Comparison of ENCODE assay signal across 8 mouse cellular contexts in genomic region chr10:24131451-24132262, GRCm38 (mm10). TPM values are rescaled to one million over a fixed set of nuclear protein-coding genes. Genes with fewer than 3 reads are reported as not detected.
DNase-seq lines count a peak whose midpoint lies in the region; ATAC-seq lines count a peak whose summit lies in the region.

No protein-coding gene starts in this region.

- H3K27ac ChIP-seq in intestine, embryonic 14.5 days (ENCODE audit: low read depth) = peak overlapping the region; percentile 82; the same call in 1 of the 2 replicates
- H3K27ac ChIP-seq in midbrain, embryonic 10.5 days (replicated peaks) = no peak overlapping the region
- H3K27ac ChIP-seq in stomach, embryonic 15.5 days = peak overlapping the region; percentile 77

- H3K9ac ChIP-seq in intestine, embryonic 14.5 days (ENCODE audit: low read length) = 0 out of 2 replicates have a peak overlapping the region, but pooled peaks have one; percentile 13
- H3K9ac ChIP-seq in stomach, embryonic 15.5 days = no peak overlapping the region

- 0 out of 2 replicates have a peak overlapping the region, but pooled peaks have one; percentile 17 for H3K4me3 ChIP-seq in intestine, embryonic 14.5 days (ENCODE audit: low read depth, low read length)
- H3K4me3 ChIP-seq in midbrain, embryonic 10.5 days = peak overlapping the region; percentile 28; the same call in 1 of the 2 replicates
- H3K4me3 ChIP-seq in stomach, embryonic 15.5 days (replicated peaks) = 0 out of 2 replicates have a peak overlapping the region, but pooled peaks have one; percentile 21

- peak; percentile 88 for ATAC-seq in frontal cortex, adult (ENCODE audit: low TSS enrichment)
- ATAC-seq in intestine, embryonic 14.5 days (replicated peaks; ENCODE audit: low FRiP score, low TSS enrichment, low read depth) = peak; percentile 71
- ATAC-seq in stomach, embryonic 15.5 days (ENCODE audit: insufficient read depth, low FRiP score, low read depth) = peak; percentile 77

- no peaks in the 10 kb centered on the region for H3K36me3 ChIP-seq in intestine, embryonic 14.5 days (ENCODE audit: control insufficient read depth, insufficient read depth, low read length)
- no peaks in the 10 kb centered on the region for H3K36me3 ChIP-seq in midbrain, embryonic 10.5 days
- no peaks in the 10 kb centered on the region for H3K36me3 ChIP-seq in stomach, embryonic 15.5 days

- 25% methylated on average over 9 of the region's 9 CpGs for WGBS in intestine, embryonic 14.5 days
- 30% methylated on average over 9 of the region's 9 CpGs for WGBS in midbrain, embryonic 10.5 days
- WGBS in stomach, embryonic 15.5 days = 24% methylated on average over 9 of the region's 9 CpGs

- H3K4me1 ChIP-seq in intestine, embryonic 14.5 days (replicated peaks; ENCODE audit: control insufficient read depth, insufficient read depth, low read length) = 0 out of 2 replicates have a peak, but pooled peaks cover 2% of the 10 kb centered on the region
- H3K4me1 ChIP-seq in midbrain, embryonic 10.5 days = peaks cover 11% of the 10 kb centered on the region
- H3K4me1 ChIP-seq in stomach, embryonic 15.5 days = peaks cover 7% of the 10 kb centered on the region; the same call in 1 of the 2 replicates

- DNase-seq in 3134 (ENCODE audit: extremely low read depth, insufficient read length, low spot score) (peak; percentile 57), NIH3T3 (ENCODE audit: low read depth) (peak; percentile 85)
- DNase-seq in cerebellum, adult 9-11 months = peak; percentile 32
- DNase-seq in intestine, embryonic 14.5 days (ENCODE audit: low spot score) = no peak
- peak; percentile 64 to 70 for DNase-seq in left cerebral cortex, postnatal 25 days (ENCODE audit: low spot score in 2 of 2)
- DNase-seq in midbrain, embryonic 10.5 days (ENCODE audit: low spot score) = no peak

- intact Hi-C loops in left cerebral cortex, postnatal 25 days (cut with DNase I) = loop anchor here (2.0 to 5.0 kb wide), 2 partner anchors 154 to 319 kb away; no protein-coding TSS in a partner anchor

- H3K9me3 ChIP-seq in intestine, embryonic 14.5 days (ENCODE audit: control insufficient read depth, low read length) = no peaks in the 10 kb centered on the region
- H3K9me3 ChIP-seq in midbrain, embryonic 10.5 days (replicated peaks) = no peaks in the 10 kb centered on the region
- no peaks in the 10 kb centered on the region for H3K9me3 ChIP-seq in stomach, embryonic 15.5 days

- H3K27me3 ChIP-seq in intestine, embryonic 14.5 days (replicated peaks; ENCODE audit: control insufficient read depth, insufficient read depth, low read length) = no peaks in the 10 kb centered on the region
- H3K27me3 ChIP-seq in midbrain, embryonic 10.5 days (ENCODE audit: low read depth, poor library complexity, severe bottlenecking) = no peaks in the 10 kb centered on the region
- no peaks in the 10 kb centered on the region for H3K27me3 ChIP-seq in stomach, embryonic 15.5 days (replicated peaks)

- H3K4me2 ChIP-seq in intestine, embryonic 14.5 days (ENCODE audit: low read length) = peak overlapping the region; percentile 39
- peak overlapping the region; percentile 39 for H3K4me2 ChIP-seq in stomach, embryonic 15.5 days

RNA-seq across cellular contexts. Expression of gene Stx7, which starts 17.4 kb away (rescaled TPM):
- 91.8 and 100 TPM in 2 replicates for polyA plus RNA-seq in intestine, embryonic 14.5 days (2014; fragmentation: Nextera tagmentation; extraction: Ambion mirVana)
- 100 to 1,000 TPM; 128 to 129 TPM for total RNA-seq in left cerebral cortex, postnatal 25 days (2021)
- 52.7 and 72.1 TPM in 2 replicates for polyA plus RNA-seq in midbrain, embryonic 10.5 days (2016; fragmentation: Nextera tagmentation; extraction: Ambion mirVana)
- polyA plus RNA-seq in stomach, embryonic 15.5 days (2015; fragmentation: Nextera tagmentation; extraction: Ambion mirVana) = 87.8 and 91.1 TPM in 2 replicates

RNA-seq across cellular contexts. Expression of gene Taar9, which starts 22.3 kb away (rescaled TPM):
- polyA plus RNA-seq in intestine, embryonic 14.5 days (2014; fragmentation: Nextera tagmentation; extraction: Ambion mirVana) = not detected in 2 replicates
- total RNA-seq in left cerebral cortex, postnatal 25 days (2021) = not detected
- 0.11 TPM in 1 of 2 replicates, not detected in the other for polyA plus RNA-seq in midbrain, embryonic 10.5 days (2016; fragmentation: Nextera tagmentation; extraction: Ambion mirVana)
- polyA plus RNA-seq in stomach, embryonic 15.5 days (2015; fragmentation: Nextera tagmentation; extraction: Ambion mirVana) = 0.13 TPM in 1 of 2 replicates, not detected in the other

RNA-seq across cellular contexts. Expression of gene Taar8c, which starts 29.9 kb away (rescaled TPM):
- not detected in 2 replicates for polyA plus RNA-seq in intestine, embryonic 14.5 days (2014; fragmentation: Nextera tagmentation; extraction: Ambion mirVana)
- not detected for total RNA-seq in left cerebral cortex, postnatal 25 days (2021)
- not detected in 2 replicates for polyA plus RNA-seq in midbrain, embryonic 10.5 days (2016; fragmentation: Nextera tagmentation; extraction: Ambion mirVana)
- not detected in 2 replicates for polyA plus RNA-seq in stomach, embryonic 15.5 days (2015; fragmentation: Nextera tagmentation; extraction: Ambion mirVana)

RNA-seq across cellular contexts. Expression of gene Taar8b, which starts 39.6 kb away (rescaled TPM):
- polyA plus RNA-seq in intestine, embryonic 14.5 days (2014; fragmentation: Nextera tagmentation; extraction: Ambion mirVana) = not detected in 2 replicates
- total RNA-seq in left cerebral cortex, postnatal 25 days (2021) = not detected
- not detected in 2 replicates for polyA plus RNA-seq in midbrain, embryonic 10.5 days (2016; fragmentation: Nextera tagmentation; extraction: Ambion mirVana)
- polyA plus RNA-seq in stomach, embryonic 15.5 days (2015; fragmentation: Nextera tagmentation; extraction: Ambion mirVana) = not detected in 2 replicates

RNA-seq across cellular contexts. Expression of gene Taar8a, which starts 55.4 kb away (rescaled TPM):
- polyA plus RNA-seq in intestine, embryonic 14.5 days (2014; fragmentation: Nextera tagmentation; extraction: Ambion mirVana) = not detected in 2 replicates
- not detected for total RNA-seq in left cerebral cortex, postnatal 25 days (2021)
- not detected in 2 replicates for polyA plus RNA-seq in midbrain, embryonic 10.5 days (2016; fragmentation: Nextera tagmentation; extraction: Ambion mirVana)
- not detected in 2 replicates for polyA plus RNA-seq in stomach, embryonic 15.5 days (2015; fragmentation: Nextera tagmentation; extraction: Ambion mirVana)

Comparison
In these comparisons a context has a peak if more than half of its experiments do, and no peak if none do; other contexts are left out.
1. DNase-seq: peak in 3134 (single experiment), NIH3T3 (single experiment), cerebellum, adult 9-11 months (single experiment) and left cerebral cortex, postnatal 25 days (2 of 2); none in intestine, embryonic 14.5 days (single experiment) and midbrain, embryonic 10.5 days (single experiment).
2. Peak in every context shown above with its lines, with median percentiles within 50 percentile points of each other: ATAC-seq and H3K4me3 ChIP-seq.